Mouse (Mus musculus): ENCODE measurements around the gene Ugt1a1. TPM values are rescaled to one million over a fixed set of nuclear protein-coding genes. Genes with fewer than 3 reads are reported as not detected.

The Ugt1a1 gene
- total RNA-seq, 2 experiments from 2014 or later: not detected

Other genes starting within 250 kb of the Ugt1a1 start
- 10 to 100 TPM; 18.0 to 24.6 TPM for gene Usp40, start 203.4 kb upstream of the Ugt1a1 start, total RNA-seq (2021)
- gene Ugt1a10, start 156.6 kb upstream of the Ugt1a1 start, total RNA-seq (2021): not detected
- gene Ugt1a9, start 141.2 kb upstream of the Ugt1a1 start, total RNA-seq (2021): not detected
- gene Ugt1a8, start 124.1 kb upstream of the Ugt1a1 start, total RNA-seq (2021): not detected
- under 1 TPM; 0.31 to 0.57 TPM for gene Ugt1a7c, start 116.9 kb upstream of the Ugt1a1 start, total RNA-seq (2021)
- under 1 TPM in 1 of 2 experiments, not detected in 1; 0.40 TPM for gene Ugt1a6b, start 108.7 kb upstream of the Ugt1a1 start, total RNA-seq (2021)
- 1 to 10 TPM in 1 of 2 experiments, under 1 TPM in 1; 0.57 to 1.5 TPM for gene Ugt1a6a, start 77.2 kb upstream of the Ugt1a1 start, total RNA-seq (2021)
- gene Ugt1a5, start 45.9 kb upstream of the Ugt1a1 start, total RNA-seq (2021): not detected
- gene Ugt1a2, start 11.4 kb upstream of the Ugt1a1 start, total RNA-seq (2021): not detected
- 1 to 10 TPM; 2.7 to 4.0 TPM for gene Dnajb3, start 6.2 kb upstream of the Ugt1a1 start, total RNA-seq (2021)
- under 1 TPM in 1 of 2 experiments, not detected in 1; 0.21 TPM for gene Mroh2a, start 15.0 kb downstream of the Ugt1a1 start, total RNA-seq (2021)
- 10 to 100 TPM; 26.9 to 33.9 TPM for gene Hjurp, start 65.7 kb downstream of the Ugt1a1 start, total RNA-seq (2021)
- under 1 TPM; 0.12 TPM for gene Trpm8, start 65.7 kb downstream of the Ugt1a1 start, total RNA-seq (2021)
- gene Spp2, start 195.0 kb downstream of the Ugt1a1 start, total RNA-seq (2021): under 1 TPM in 1 of 2 experiments, not detected in 1; 0.42 TPM